Mouse (Mus musculus): ENCODE results near the gene Lipi.

- TF ChIP-seq ZNF384 (IDR thresholded peaks at IDR 0.05; ENCODE audit: low read depth, low read length) (no peak), ZC3H11A (IDR thresholded peaks at IDR 0.05; ENCODE audit: borderline replicate concordance, low read depth, low read length) (no peak), HCFC1 (IDR thresholded peaks at IDR 0.05; ENCODE audit: borderline replicate concordance, insufficient read depth, low read length) (no peak), CHD2 (IDR thresholded peaks at IDR 0.05; ENCODE audit: low read depth, low read length) (no peak)
Observed at GRCm38 (mm10) chr16:75586466-75586865, 605 bp upstream of the Lipi start.

Data from ES-E14 (cell line).